Comparison of ENCODE assay signal across 7 mouse cellular contexts in the genomic region with DNA sequence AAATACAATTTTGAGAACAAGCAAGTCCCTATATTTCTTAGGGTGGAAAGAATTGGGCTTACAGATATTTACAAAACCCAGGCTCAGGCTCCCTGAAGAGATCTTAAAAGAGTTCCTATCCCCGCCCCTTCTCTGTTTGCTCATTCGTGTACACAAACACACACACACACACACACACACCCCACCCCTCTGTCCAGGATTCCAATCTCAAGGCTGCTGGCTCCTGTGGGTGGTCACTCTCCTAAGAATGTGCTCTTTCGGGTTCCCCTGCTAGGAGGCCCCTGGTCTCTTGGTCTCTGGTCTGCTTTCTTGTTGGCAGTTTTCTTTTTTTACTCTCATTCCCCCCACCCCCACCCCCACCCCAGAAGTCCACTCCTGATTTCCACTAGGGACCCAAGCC. TPM values are rescaled to one million over a fixed set of nuclear protein-coding genes. Genes with fewer than 3 reads are reported as not detected.
DNase-seq lines count a peak whose midpoint lies in the region; ATAC-seq and TF ChIP-seq lines count a peak whose summit lies in the region.

No protein-coding gene starts in this region.

- H3K4me3 ChIP-seq in bone marrow, adult 2 months (replicated peaks; ENCODE audit: control insufficient read depth, low read depth, low read length) = no peak overlapping the region
- H3K4me3 ChIP-seq in hindbrain, embryonic 10.5 days = peak overlapping the region; percentile 20

- 38% methylated on average over 3 of the region's 3 CpGs for WGBS in bone marrow, adult 2 months
- WGBS in hindbrain, embryonic 10.5 days = 26% methylated on average over 3 of the region's 3 CpGs

- H3K9me3 ChIP-seq in hindbrain, embryonic 10.5 days = no peaks in the 10 kb centered on the region

- H3K36me3 ChIP-seq in hindbrain, embryonic 10.5 days = no peaks in the 10 kb centered on the region

- peak overlapping the region; percentile 70 for H3K27ac ChIP-seq in bone marrow, adult 2 months (ENCODE audit: control insufficient read depth, insufficient read depth, low read depth, low read length, poor library complexity)
- peak overlapping the region; percentile 84 for H3K27ac ChIP-seq in hindbrain, embryonic 10.5 days

- no peak for TF ChIP-seq CTCF in bone marrow, adult 2 months (IDR thresholded peaks at IDR 0.05; ENCODE audit: control insufficient read depth, insufficient read depth, low read length)

- no peaks in the 10 kb centered on the region; the same call in 1 of the 2 replicates for H3K4me1 ChIP-seq in bone marrow, adult 2 months (ENCODE audit: control insufficient read depth, insufficient read depth, low read length)
- H3K4me1 ChIP-seq in hindbrain, embryonic 10.5 days (replicated peaks) = peaks cover 23% of the 10 kb centered on the region

- ATAC-seq in megakaryocyte, adult 5-6 weeks (ENCODE audit: poor library complexity, severe bottlenecking) = no peak

- TF ChIP-seq POLR2A in bone marrow, adult 2 months (IDR thresholded peaks at IDR 0.05; ENCODE audit: borderline replicate concordance, control insufficient read depth, low read depth, low read length) = no peak

- peak; percentile 8 for DNase-seq in 3T3-L1 (ENCODE audit: low read depth, low spot score)
- DNase-seq in hindbrain, embryonic 10.5 days (ENCODE audit: low spot score) = peak; percentile 50
- peak; percentile 29 for DNase-seq in lung, postnatal 36 days
- no peak for DNase-seq in spleen, adult 18-20 months
- no peak for DNase-seq in urinary bladder, postnatal 36 days (ENCODE audit: low spot score in 2 of 2)

- H3K27me3 ChIP-seq in hindbrain, embryonic 10.5 days (ENCODE audit: insufficient read depth, poor library complexity, severe bottlenecking) = no peaks in the 10 kb centered on the region

RNA-seq across cellular contexts. Expression of a gene that starts 41.7 kb away (rescaled TPM):
- 8.7 and 21.3 TPM in 2 replicates for polyA plus RNA-seq in bone marrow, adult 2 months (2011; ENCODE audit: insufficient read depth, insufficient read length, low replicate concordance, missing spikeins)
- 19.7 and 24.9 TPM in 2 replicates for polyA plus RNA-seq in hindbrain, embryonic 10.5 days (2016; fragmentation: Nextera tagmentation; extraction: Ambion mirVana)
- 18.2 and 18.8 TPM in 2 replicates for total RNA-seq in megakaryocyte, adult 5-6 weeks (2015)
- 12.9 and 17.9 TPM in 2 replicates for total RNA-seq in megakaryocyte, adult 5-6 weeks (2017)

Comparison
In these comparisons a context has a peak if more than half of its experiments do, and no peak if none do; other contexts are left out.
1. DNase-seq: peak in 3T3-L1 (single experiment), hindbrain, embryonic 10.5 days (single experiment) and lung, postnatal 36 days (single experiment); none in spleen, adult 18-20 months (0 of 2) and urinary bladder, postnatal 36 days (0 of 2).